Mouse (Mus musculus) macrophage (primary cell): ENCODE measurements around the gene Trpv4. TPM values are rescaled to one million over a fixed set of nuclear protein-coding genes. Genes with fewer than 3 reads are reported as not detected.
A peak's percentile ranks its signal among the peaks of the same experiment; 100 is the strongest.

Experiments
- H3K27ac ChIP-seq: fragments of 350-480 bp; formaldehyde crosslinking; 2 replicates; pipeline ENCODE4 v1.9.0; 2021
- H3K36me3 ChIP-seq: fragments of 350-480 bp; formaldehyde crosslinking; 2 replicates; pipeline ENCODE4 v1.9.0; 2021; ENCODE audit errors: inconsistent target
- H3K4me3 ChIP-seq: fragments of 350-480 bp; formaldehyde crosslinking; 2 replicates; pipeline ENCODE4 v1.9.0; 2021; ENCODE audit errors: inconsistent target
- H3K79me2 ChIP-seq: fragments of 350-480 bp; formaldehyde crosslinking; 2 replicates; pipeline ENCODE4 v1.9.0; 2021; ENCODE audit errors: inconsistent target
- WGBS: methylation state at CpG from one replicate; pipeline ENCODE4 v1.1.7; 2026; ENCODE audit warnings: inconsistent platforms; ENCODE audit not compliant: missing documents; 5-methylcytosine and 5-hydroxymethylcytosine counted together
- polyA plus RNA-seq: library from polyadenylated mRNA; stranded (reverse); fragments of 250-400 nt; gene quantifications from 3 replicates; pipeline ENCODE4 v1.2.4, GENCODE M21; 2018; ENCODE audit warnings: inconsistent platforms

Trpv4 gene
- polyA plus RNA-seq, 1 experiment from 2014 or later = 7.1 TPM

DNA sequence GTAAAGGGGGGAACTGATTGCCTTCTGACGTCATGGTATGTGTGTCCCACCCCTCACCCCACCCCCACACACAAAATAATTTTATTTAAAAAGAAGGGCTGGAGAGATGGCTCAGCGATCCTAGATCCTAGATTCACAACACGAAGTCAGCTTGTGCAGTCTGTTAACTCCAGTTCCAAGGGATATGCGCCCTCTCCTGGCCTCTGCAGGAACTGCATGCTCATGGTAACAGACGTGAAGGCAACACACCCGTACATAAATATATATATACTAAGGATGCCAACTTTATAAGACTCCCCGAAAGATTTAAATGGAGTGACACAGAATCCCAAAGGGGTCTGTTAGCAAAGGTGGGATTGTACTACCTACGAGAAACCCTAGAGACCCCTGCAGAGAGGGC is 39.4 kb downstream of the Trpv4 start:
- no peak overlapping the region for H3K4me3 ChIP-seq
- H3K79me2 ChIP-seq = no peaks in the 10 kb centered on the region
- no peaks in the 10 kb centered on the region for H3K36me3 ChIP-seq
- H3K27ac ChIP-seq = no peak overlapping the region
- WGBS = 25% methylated on average over 8 of the region's 8 CpGs

GRCm38 (mm10) chr5:114617809-114618208 is 40.4 kb downstream of the Trpv4 start:
- no peaks in the 10 kb centered on the region for H3K79me2 ChIP-seq
- H3K27ac ChIP-seq = no peak overlapping the region
- WGBS = 64% methylated on average over 12 of the region's 12 CpGs
- no peak overlapping the region for H3K4me3 ChIP-seq
- no peaks in the 10 kb centered on the region for H3K36me3 ChIP-seq

- Histone ChIP-seq H3K4me3 (no peak overlapping the region), H3K27ac (no peak overlapping the region), H3K36me3 (no peaks in the 10 kb centered on the region), H3K79me2 (no peaks in the 10 kb centered on the region)
- WGBS = 89% methylated on average over 11 of the region's 11 CpGs
Measured at GRCm38 (mm10) chr5:114616336-114617061, 41.7 kb downstream of the Trpv4 start.

GRCm38 (mm10) chr5:114614863-114615262 is 43.4 kb downstream of the Trpv4 start:
- Histone ChIP-seq H3K79me2 (no peaks in the 10 kb centered on the region), H3K36me3 (no peaks in the 10 kb centered on the region), H3K4me3 (no peak overlapping the region), H3K27ac (no peak overlapping the region)
- 74% methylated on average over 6 of the region's 7 CpGs for WGBS

DNA sequence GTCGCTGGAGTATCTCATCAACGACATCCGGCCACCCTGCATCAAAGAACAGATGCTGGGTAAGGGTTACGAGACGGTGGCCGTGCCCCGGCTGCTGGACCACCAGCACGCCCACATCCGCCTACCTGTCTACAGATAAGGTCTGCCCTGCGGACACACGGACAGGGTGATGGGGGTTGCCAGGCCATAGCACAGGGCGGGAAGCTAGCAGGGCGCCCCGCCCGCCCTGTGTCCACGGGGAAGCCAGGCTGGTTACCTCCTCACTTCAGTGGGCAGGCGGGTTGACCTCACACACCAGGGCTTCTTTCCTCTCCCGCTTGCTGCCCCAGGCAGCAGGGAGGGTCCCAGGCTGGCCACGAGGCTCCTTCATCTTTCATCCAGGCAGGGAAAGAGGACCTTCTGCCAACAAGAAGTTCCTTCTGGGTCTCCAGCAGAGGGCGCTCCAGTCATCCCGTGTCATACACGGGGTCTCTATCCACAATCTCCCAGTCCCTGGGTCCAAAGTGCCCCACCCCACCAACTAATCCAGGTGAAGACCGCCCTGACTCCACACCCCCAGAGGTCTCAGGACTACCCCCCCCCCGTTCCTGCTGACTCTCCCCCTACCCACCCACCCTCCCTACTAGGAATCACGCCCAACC is 46.1 kb downstream of the Trpv4 start:
- no peaks in the 10 kb centered on the region for H3K79me2 ChIP-seq
- 67% methylated on average over 14 of the region's 25 CpGs for whole genome bisulfite sequencing
- H3K4me3 ChIP-seq = no peak overlapping the region
- H3K36me3 ChIP-seq = no peaks in the 10 kb centered on the region
- H3K27ac ChIP-seq = no peak overlapping the region

- Histone ChIP-seq H3K27ac (no peak overlapping the region), H3K4me3 (no peak overlapping the region), H3K36me3 (no peaks in the 10 kb centered on the region), H3K79me2 (no peaks in the 10 kb centered on the region)
- WGBS = 95% methylated on average over 5 of the region's 10 CpGs
Measured at GRCm38 (mm10) chr5:114611256-114611655, 47.0 kb downstream of the Trpv4 start.

DNA sequence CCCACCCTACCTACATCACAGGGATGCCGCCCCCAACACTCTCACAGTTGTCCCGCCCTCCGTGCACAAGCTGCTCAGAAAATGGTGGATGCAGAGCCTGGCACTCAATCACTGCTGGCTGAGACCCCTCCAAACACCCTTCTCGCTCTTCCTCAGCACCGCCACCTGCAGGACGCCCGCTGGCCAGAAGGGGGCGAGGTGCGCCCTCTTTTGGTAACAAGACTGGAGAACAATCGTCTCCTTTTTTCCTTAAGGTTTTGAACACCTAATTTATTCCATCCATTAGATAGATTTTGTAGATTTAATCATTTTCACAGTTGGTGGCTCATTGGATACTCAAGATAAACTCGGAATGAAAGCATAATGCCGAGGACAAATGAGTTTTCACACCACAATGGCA is 49.7 kb downstream of the Trpv4 start:
- Histone ChIP-seq H3K36me3 (no peaks in the 10 kb centered on the region), H3K4me3 (no peak overlapping the region), H3K27ac (no peak overlapping the region), H3K79me2 (no peaks in the 10 kb centered on the region)
- WGBS = 9% methylated on average over 11 of the region's 12 CpGs

- Histone ChIP-seq H3K36me3 (no peaks in the 10 kb centered on the region), H3K4me3 (no peak overlapping the region), H3K79me2 (no peaks in the 10 kb centered on the region), H3K27ac (no peak overlapping the region)
- 78% methylated on average over 8 of the region's 8 CpGs for WGBS
Measured at GRCm38 (mm10) chr5:114607651-114608050, 50.6 kb downstream of the Trpv4 start.

- WGBS = 86% methylated on average over 6 of the region's 6 CpGs
- Histone ChIP-seq H3K27ac (no peak overlapping the region), H3K79me2 (no peaks in the 10 kb centered on the region), H3K36me3 (no peaks in the 10 kb centered on the region), H3K4me3 (no peak overlapping the region)
Measured at GRCm38 (mm10) chr5:114605981-114606380, 52.2 kb downstream of the Trpv4 start.

DNA sequence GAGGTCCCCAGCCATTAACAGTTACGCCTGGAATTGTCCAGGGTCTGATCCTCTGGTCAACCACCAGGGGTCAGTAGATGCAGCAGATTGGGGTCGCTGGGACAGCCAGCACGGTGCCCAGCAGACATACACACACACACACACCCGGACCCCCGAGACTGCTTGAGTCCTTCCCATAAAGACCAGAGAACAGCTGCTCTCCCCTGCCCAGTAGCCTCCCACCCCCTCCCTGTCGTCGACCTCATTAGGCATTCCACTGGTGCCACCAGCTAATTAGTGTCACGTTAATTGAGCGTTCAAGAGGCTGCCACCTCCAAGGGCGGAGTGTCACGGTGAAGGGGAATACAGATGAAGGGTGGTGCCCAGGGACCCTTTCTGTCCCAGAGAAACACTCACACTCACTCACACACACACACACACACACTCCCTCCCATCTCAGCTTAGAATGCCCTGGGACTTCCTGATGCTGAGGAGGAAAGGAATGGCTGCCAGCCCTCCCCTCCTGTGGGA is 53.4 kb downstream of the Trpv4 start:
- Histone ChIP-seq H3K36me3 (no peaks in the 10 kb centered on the region), H3K79me2 (no peaks in the 10 kb centered on the region), H3K27ac (no peak overlapping the region), H3K4me3 (no peak overlapping the region)
- 59% methylated on average over 11 of the region's 11 CpGs for WGBS

- 85% methylated on average over 5 of the region's 5 CpGs for WGBS
- H3K4me3 ChIP-seq = no peak overlapping the region
- no peaks in the 10 kb centered on the region for H3K79me2 ChIP-seq
- H3K27ac ChIP-seq = no peak overlapping the region
- no peaks in the 10 kb centered on the region for H3K36me3 ChIP-seq
Measured at GRCm38 (mm10) chr5:114603975-114604374, 54.2 kb downstream of the Trpv4 start.

DNA sequence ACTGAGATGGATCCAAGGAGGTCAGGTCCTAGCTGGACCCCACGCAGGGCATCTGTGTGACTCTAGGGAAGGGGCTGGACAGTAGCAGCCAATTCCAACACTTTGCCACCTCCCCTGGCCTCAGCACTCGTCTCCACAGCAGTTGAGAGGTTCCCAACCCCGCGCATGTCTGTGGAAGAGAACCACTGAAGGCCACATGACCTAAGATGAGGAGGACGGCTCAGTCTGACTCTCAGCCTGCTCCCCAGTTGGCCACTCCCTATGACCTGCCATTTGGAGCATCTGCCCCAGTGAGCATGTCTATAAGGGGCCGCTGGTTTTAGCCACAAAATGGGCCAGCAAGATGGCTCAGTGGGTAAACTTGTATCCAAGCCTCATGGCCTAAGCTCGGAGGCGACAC is 56.2 kb downstream of the Trpv4 start:
- Histone ChIP-seq H3K4me3 (no peak overlapping the region), H3K36me3 (no peaks in the 10 kb centered on the region), H3K79me2 (no peaks in the 10 kb centered on the region), H3K27ac (no peak overlapping the region)
- WGBS = 88% methylated on average over 8 of the region's 8 CpGs

DNA sequence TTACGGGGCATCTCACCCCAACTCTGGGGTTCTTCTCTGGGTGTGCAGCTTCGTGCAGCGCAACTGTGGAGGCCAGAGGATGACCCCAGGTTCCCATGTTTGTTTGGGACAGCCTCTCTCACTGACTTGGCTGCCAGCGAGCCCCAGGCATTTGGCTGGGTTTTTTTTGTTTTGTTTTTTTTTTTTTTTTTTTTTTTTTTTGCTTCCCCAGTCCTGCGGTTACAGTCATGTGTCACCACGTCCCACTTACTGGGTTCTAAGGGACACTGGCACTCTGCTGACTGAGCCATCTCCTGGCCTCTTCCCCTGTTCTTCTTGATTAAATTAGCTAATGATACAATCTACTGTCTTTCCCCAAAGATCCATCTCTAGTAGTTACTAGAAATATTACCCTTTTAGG is 60.6 kb downstream of the Trpv4 start:
- WGBS = 27% methylated on average over 4 of the region's 6 CpGs
- Histone ChIP-seq H3K4me3 (no peak overlapping the region), H3K27ac (peak overlapping the region; percentile 93), H3K79me2 (no peaks in the 10 kb centered on the region), H3K36me3 (no peaks in the 10 kb centered on the region)

DNA sequence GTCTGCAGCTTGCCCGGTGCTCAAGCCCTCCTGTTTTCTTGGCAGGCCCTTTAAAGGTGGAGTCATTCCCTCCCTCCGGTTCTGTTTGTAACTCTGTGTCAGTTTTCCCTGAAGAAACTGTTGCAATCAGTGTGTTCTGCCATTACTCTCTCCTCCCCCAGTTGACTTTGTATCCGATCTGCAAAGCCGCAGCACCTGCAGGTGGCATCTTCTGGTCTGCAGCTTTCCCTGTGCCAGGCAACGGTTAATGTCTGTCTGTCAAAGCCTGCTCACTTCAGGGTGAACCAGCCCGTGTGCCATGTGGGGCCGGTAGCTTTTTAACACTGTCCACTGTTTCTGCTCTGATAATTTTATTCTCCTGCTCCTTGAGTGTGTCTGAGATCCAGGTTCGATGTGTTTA is 61.0 kb downstream of the Trpv4 start:
- H3K79me2 ChIP-seq = no peaks in the 10 kb centered on the region
- H3K36me3 ChIP-seq = no peaks in the 10 kb centered on the region
- H3K4me3 ChIP-seq = no peak overlapping the region
- peak overlapping the region; percentile 93 for H3K27ac ChIP-seq
- 31% methylated on average over 8 of the region's 8 CpGs for WGBS

GRCm38 (mm10) chr5:114596604-114597003 is 61.6 kb downstream of the Trpv4 start:
- Histone ChIP-seq H3K27ac (peak overlapping the region; percentile 93), H3K36me3 (no peaks in the 10 kb centered on the region), H3K4me3 (no peak overlapping the region), H3K79me2 (no peaks in the 10 kb centered on the region)
- 22% methylated on average over 10 of the region's 10 CpGs for WGBS
